Mouse (Mus musculus): Measurements from ENCODE around the gene Rnf216. TPM values are rescaled to one million over a fixed set of nuclear protein-coding genes. Genes with fewer than 3 reads are reported as not detected.

The Rnf216 gene
- polyA plus RNA-seq, 1 experiment from 2014 or later: 27.2 TPM

GRCm38 (mm10) chr5:143052677-143053076, 60.1 kb downstream of the Rnf216 start:
- Histone ChIP-seq H3K9me3 (ENCODE audit: control insufficient read depth, low read length) (no peaks in the 10 kb centered on the region), H3K4me2 (ENCODE audit: low read length) (no peak overlapping the region), H3K9ac (ENCODE audit: low read depth, low read length) (no peak overlapping the region; the same call in 1 of the 2 replicates), H3K4me1 (ENCODE audit: control insufficient read depth, insufficient read depth, low read depth, low read length) (peaks cover 29% of the 10 kb centered on the region), H3K27ac (ENCODE audit: low read depth, low read length) (no peak overlapping the region), H3K27me3 (replicated peaks; ENCODE audit: control insufficient read depth, insufficient read depth, low read length) (no peaks in the 10 kb centered on the region), H3K36me3 (ENCODE audit: control insufficient read depth, insufficient read depth, low read length) (no peaks in the 10 kb centered on the region), H3K4me3 (ENCODE audit: low read length) (no peak overlapping the region)
- ATAC-seq: no peak
- WGBS: 95% methylated on average over 2 of the region's 2 CpGs

GRCm38 (mm10) chr5:143051851-143052250, 60.9 kb downstream of the Rnf216 start:
- peaks cover 31% of the 10 kb centered on the region for H3K4me1 ChIP-seq (ENCODE audit: control insufficient read depth, insufficient read depth, low read depth, low read length)
- 84% methylated on average over 6 of the region's 6 CpGs for WGBS
- H3K9me3 ChIP-seq (ENCODE audit: control insufficient read depth, low read length): no peaks in the 10 kb centered on the region
- no peaks in the 10 kb centered on the region for H3K36me3 ChIP-seq (ENCODE audit: control insufficient read depth, insufficient read depth, low read length)
- ATAC-seq: no peak
- H3K9ac ChIP-seq (ENCODE audit: low read depth, low read length): no peak overlapping the region
- H3K27ac ChIP-seq (ENCODE audit: low read depth, low read length): no peak overlapping the region
- H3K4me3 ChIP-seq (ENCODE audit: low read length): no peak overlapping the region
- H3K4me2 ChIP-seq (ENCODE audit: low read length): no peak overlapping the region
- H3K27me3 ChIP-seq (replicated peaks; ENCODE audit: control insufficient read depth, insufficient read depth, low read length): no peaks in the 10 kb centered on the region

- Histone ChIP-seq H3K4me3 (ENCODE audit: low read length) (no peak overlapping the region), H3K36me3 (ENCODE audit: control insufficient read depth, insufficient read depth, low read length) (no peaks in the 10 kb centered on the region), H3K4me2 (ENCODE audit: low read length) (no peak overlapping the region), H3K9me3 (ENCODE audit: control insufficient read depth, low read length) (no peaks in the 10 kb centered on the region), H3K9ac (ENCODE audit: low read depth, low read length) (no peak overlapping the region), H3K27me3 (replicated peaks; ENCODE audit: control insufficient read depth, insufficient read depth, low read length) (no peaks in the 10 kb centered on the region), H3K4me1 (ENCODE audit: control insufficient read depth, insufficient read depth, low read depth, low read length) (peaks cover 31% of the 10 kb centered on the region), H3K27ac (ENCODE audit: low read depth, low read length) (peak overlapping the region; percentile 9; the same call in 1 of the 2 replicates)
- no peak for ATAC-seq
- WGBS: 66% methylated on average over 5 of the region's 5 CpGs
These were observed 62.5 kb downstream of the Rnf216 start for GRCm38 (mm10) chr5:143050273-143050672.

- no peak for ATAC-seq
- no peak overlapping the region for H3K9ac ChIP-seq (ENCODE audit: low read depth, low read length)
- H3K9me3 ChIP-seq (ENCODE audit: control insufficient read depth, low read length): no peaks in the 10 kb centered on the region
- no peak overlapping the region for H3K4me2 ChIP-seq (ENCODE audit: low read length)
- H3K36me3 ChIP-seq (ENCODE audit: control insufficient read depth, insufficient read depth, low read length): no peaks in the 10 kb centered on the region
- H3K4me3 ChIP-seq (ENCODE audit: low read length): no peak overlapping the region
- peaks cover 31% of the 10 kb centered on the region for H3K4me1 ChIP-seq (ENCODE audit: control insufficient read depth, insufficient read depth, low read depth, low read length)
- H3K27me3 ChIP-seq (replicated peaks; ENCODE audit: control insufficient read depth, insufficient read depth, low read length): no peaks in the 10 kb centered on the region
- peak overlapping the region; percentile 9; the same call in 1 of the 2 replicates for H3K27ac ChIP-seq (ENCODE audit: low read depth, low read length)
- 28% methylated on average over 4 of the region's 4 CpGs for WGBS
These were observed 63.0 kb downstream of the Rnf216 start for GRCm38 (mm10) chr5:143049746-143050145.

- ATAC-seq: no peak
- Histone ChIP-seq H3K4me1 (ENCODE audit: control insufficient read depth, insufficient read depth, low read depth, low read length) (peaks cover 31% of the 10 kb centered on the region), H3K36me3 (ENCODE audit: control insufficient read depth, insufficient read depth, low read length) (no peaks in the 10 kb centered on the region), H3K9me3 (ENCODE audit: control insufficient read depth, low read length) (no peaks in the 10 kb centered on the region), H3K27ac (ENCODE audit: low read depth, low read length) (peak overlapping the region; percentile 61), H3K4me2 (ENCODE audit: low read length) (no peak overlapping the region), H3K4me3 (ENCODE audit: low read length) (no peak overlapping the region), H3K9ac (ENCODE audit: low read depth, low read length) (no peak overlapping the region), H3K27me3 (replicated peaks; ENCODE audit: control insufficient read depth, insufficient read depth, low read length) (no peaks in the 10 kb centered on the region)
- WGBS: 68% methylated on average over 1 of the region's 1 CpGs
These were observed 63.8 kb downstream of the Rnf216 start for GRCm38 (mm10) chr5:143049013-143049385.

- peak; percentile 61; the same call in 1 of the 2 replicates for ATAC-seq
- Histone ChIP-seq H3K9ac (ENCODE audit: low read depth, low read length) (peak overlapping the region; percentile 43; the same call in 1 of the 2 replicates), H3K4me3 (ENCODE audit: low read length) (no peak overlapping the region), H3K9me3 (ENCODE audit: control insufficient read depth, low read length) (no peaks in the 10 kb centered on the region), H3K4me2 (ENCODE audit: low read length) (no peak overlapping the region), H3K27ac (ENCODE audit: low read depth, low read length) (peak overlapping the region; percentile 70), H3K4me1 (ENCODE audit: control insufficient read depth, insufficient read depth, low read depth, low read length) (peaks cover 25% of the 10 kb centered on the region), H3K36me3 (ENCODE audit: control insufficient read depth, insufficient read depth, low read length) (no peaks in the 10 kb centered on the region), H3K27me3 (replicated peaks; ENCODE audit: control insufficient read depth, insufficient read depth, low read length) (no peaks in the 10 kb centered on the region)
These were observed 64.4 kb downstream of the Rnf216 start for GRCm38 (mm10) chr5:143048232-143049012.

GRCm38 (mm10) chr5:143047586-143047985, 65.2 kb downstream of the Rnf216 start:
- Histone ChIP-seq H3K4me2 (ENCODE audit: low read length) (no peak overlapping the region), H3K9me3 (ENCODE audit: control insufficient read depth, low read length) (no peaks in the 10 kb centered on the region), H3K4me1 (ENCODE audit: control insufficient read depth, insufficient read depth, low read depth, low read length) (peaks cover 20% of the 10 kb centered on the region), H3K36me3 (ENCODE audit: control insufficient read depth, insufficient read depth, low read length) (no peaks in the 10 kb centered on the region), H3K4me3 (ENCODE audit: low read length) (no peak overlapping the region), H3K27me3 (replicated peaks; ENCODE audit: control insufficient read depth, insufficient read depth, low read length) (no peaks in the 10 kb centered on the region), H3K9ac (ENCODE audit: low read depth, low read length) (no peak overlapping the region), H3K27ac (ENCODE audit: low read depth, low read length) (peak overlapping the region; percentile 70; the same call in 1 of the 2 replicates)
- WGBS: 100% methylated on average over 1 of the region's 1 CpGs
- ATAC-seq: no peak

GRCm38 (mm10) chr5:143043902-143044301, 68.9 kb downstream of the Rnf216 start:
- H3K4me2 ChIP-seq (ENCODE audit: low read length): no peak overlapping the region
- no peak overlapping the region for H3K27ac ChIP-seq (ENCODE audit: low read depth, low read length)
- no peak for ATAC-seq
- no peaks in the 10 kb centered on the region for H3K36me3 ChIP-seq (ENCODE audit: control insufficient read depth, insufficient read depth, low read length)
- H3K4me3 ChIP-seq (ENCODE audit: low read length): no peak overlapping the region
- no peak overlapping the region for H3K9ac ChIP-seq (ENCODE audit: low read depth, low read length)
- WGBS: 32% methylated on average over 2 of the region's 2 CpGs
- no peaks in the 10 kb centered on the region for H3K27me3 ChIP-seq (replicated peaks; ENCODE audit: control insufficient read depth, insufficient read depth, low read length)
- peaks cover 14% of the 10 kb centered on the region for H3K4me1 ChIP-seq (ENCODE audit: control insufficient read depth, insufficient read depth, low read depth, low read length)
- H3K9me3 ChIP-seq (ENCODE audit: control insufficient read depth, low read length): no peaks in the 10 kb centered on the region

GRCm38 (mm10) chr5:143043285-143043684, 69.5 kb downstream of the Rnf216 start:
- no peak for ATAC-seq
- 78% methylated on average over 2 of the region's 2 CpGs for WGBS
- no peak overlapping the region for H3K27ac ChIP-seq (ENCODE audit: low read depth, low read length)

More at GRCm38 (mm10) chr5:143043285-143043684, 69.5 kb downstream of the Rnf216 start:
- no peak overlapping the region for H3K4me2 ChIP-seq (ENCODE audit: low read length)
- H3K9me3 ChIP-seq (ENCODE audit: control insufficient read depth, low read length): no peaks in the 10 kb centered on the region
- H3K4me3 ChIP-seq (ENCODE audit: low read length): no peak overlapping the region
- no peaks in the 10 kb centered on the region for H3K36me3 ChIP-seq (ENCODE audit: control insufficient read depth, insufficient read depth, low read length)
- peaks cover 7% of the 10 kb centered on the region for H3K4me1 ChIP-seq (ENCODE audit: control insufficient read depth, insufficient read depth, low read depth, low read length)
- no peaks in the 10 kb centered on the region for H3K27me3 ChIP-seq (replicated peaks; ENCODE audit: control insufficient read depth, insufficient read depth, low read length)
- H3K9ac ChIP-seq (ENCODE audit: low read depth, low read length): no peak overlapping the region

All from hindbrain, embryonic 16.5 days (tissue).